Mouse (Mus musculus) mesoderm, embryonic 11.5 days (tissue): ENCODE results near the gene Ccr2.
"Not testable (repeated sequence)": the region's sequence is repeated elsewhere in the genome, so short reads cannot be mapped to it uniquely, and the experiment has no call there.

Experiments used
- DNase-seq: peaks from one replicate; pipeline ENCODE4 v3.0.0-alpha.2; 2012; ENCODE audit warnings: low read depth, low spot score

The Ccr2 gene

GRCm38 (mm10) chr9:124101723-124102122, at the start of gene Ccr2:
TSS of gene Ccr2 (plus strand) at chr9:124101950.
- DNase-seq = no peak

- no peak for DNase-seq
Measured at GRCm38 (mm10) chr9:124053532-124053931, 48.2 kb upstream of the Ccr2 start.

GRCm38 (mm10) chr9:124056158-124056709, 45.5 kb upstream of the Ccr2 start:
- no peak for DNase-seq

GRCm38 (mm10) chr9:124059660-124060352, 41.9 kb upstream of the Ccr2 start:
- no peak for DNase-seq

- not testable (repeated sequence) for DNase-seq
Measured at GRCm38 (mm10) chr9:124061474-124062432, 40.0 kb upstream of the Ccr2 start.

GRCm38 (mm10) chr9:124066572-124067103, 35.1 kb upstream of the Ccr2 start:
- DNase-seq = no peak

GRCm38 (mm10) chr9:124068098-124069058, 33.4 kb upstream of the Ccr2 start:
- no peak for DNase-seq

- no peak for DNase-seq
Measured at GRCm38 (mm10) chr9:124071506-124071905, 30.2 kb upstream of the Ccr2 start.

- no peak for DNase-seq
Measured at GRCm38 (mm10) chr9:124079803-124080202, 21.9 kb upstream of the Ccr2 start.

- DNase-seq = not testable (repeated sequence)
Measured at GRCm38 (mm10) chr9:124080471-124080870, 21.3 kb upstream of the Ccr2 start.

- DNase-seq = no peak
Measured at GRCm38 (mm10) chr9:124090441-124090840, 11.3 kb upstream of the Ccr2 start.

- DNase-seq = no peak
Measured at GRCm38 (mm10) chr9:124099127-124099526, 2.6 kb upstream of the Ccr2 start.

GRCm38 (mm10) chr9:124100357-124100756, 1.4 kb upstream of the Ccr2 start:
- no peak for DNase-seq

GRCm38 (mm10) chr9:124103199-124103598, 1.4 kb downstream of the Ccr2 start:
- DNase-seq = no peak

GRCm38 (mm10) chr9:124105196-124105595, 3.4 kb downstream of the Ccr2 start:
- DNase-seq = no peak

GRCm38 (mm10) chr9:124107232-124107631, 5.5 kb downstream of the Ccr2 start:
- no peak for DNase-seq

GRCm38 (mm10) chr9:124108356-124109127, 6.8 kb downstream of the Ccr2 start:
- no peak for DNase-seq

GRCm38 (mm10) chr9:124111997-124112396, 10.2 kb downstream of the Ccr2 start:
- no peak for DNase-seq

GRCm38 (mm10) chr9:124112591-124113239, 11.0 kb downstream of the Ccr2 start:
- no peak for DNase-seq

GRCm38 (mm10) chr9:124113777-124114176, 12.0 kb downstream of the Ccr2 start:
- DNase-seq = no peak
